Mouse (Mus musculus) spleen, adult 2 months (tissue): ENCODE measurements around the gene Miox.

ENCODE experiments used
- CTCF ChIP-seq: fragments of 200-500 bp; IDR thresholded peaks from 2 replicates; pipeline ENCODE4 v1.5.1; 2011; ENCODE audit warnings: mild to moderate bottlenecking, inconsistent platforms; ENCODE audit not compliant: insufficient read depth, insufficient read length, insufficient replicate concordance; ENCODE audit errors: extremely low read depth
- POLR2A ChIP-seq: fragments of 200-500 bp; IDR thresholded peaks from 2 replicates; pipeline ENCODE4 v1.6.1; 2011; ENCODE audit warnings: low read depth, low read length, inconsistent platforms

- TF ChIP-seq POLR2A (no peak), CTCF (no peak)
Observed at GRCm38 (mm10) chr15:89363051-89363450, 28.9 kb downstream of the Miox start.
